Mouse (Mus musculus) left cerebral cortex, postnatal 4 days (tissue): ENCODE results near the gene Ajm1. TPM values are rescaled to one million over a fixed set of nuclear protein-coding genes. Genes with fewer than 3 reads are reported as not detected.
A peak's percentile ranks its signal among the peaks of the same experiment; 100 is the strongest.
"Not testable (repeated sequence)": the region's sequence is repeated elsewhere in the genome, so short reads cannot be mapped to it uniquely, and the experiment has no call there.

Experiments
- DNase-seq: peaks from one replicate; pipeline ENCODE4 v3.0.0-alpha.2; 2022
- intact Hi-C: fragments of 180-260 bp; cut with DNase I; formaldehyde crosslinking; loops from one replicate; pipeline ENCODE4 v1.15.1; 2025
- total RNA-seq, 2 experiments: library from RNA; stranded (reverse); gene quantifications; 2 replicates each; pipeline ENCODE4 v1.2.3; 2021

Gene Ajm1
- total RNA-seq, 2 experiments from 2014 or later, result 49.0 to 59.4 TPM

GRCm38 (mm10) chr2:25568473-25569019, 13.0 kb downstream of the Ajm1 start:
- intact Hi-C loops, result no loop called here
- DNase-seq, result no peak

GRCm38 (mm10) chr2:25566558-25566957, 15.0 kb downstream of the Ajm1 start:
- no peak for DNase-seq
- intact Hi-C loops, result no loop called here

- intact Hi-C loops, result no loop called here
- no peak for DNase-seq
These were observed 15.8 kb downstream of the Ajm1 start for GRCm38 (mm10) chr2:25565741-25566140.

- DNase-seq, result peak; percentile 25
- intact Hi-C loops, result no loop called here
These were observed 19.6 kb downstream of the Ajm1 start for GRCm38 (mm10) chr2:25561946-25562345.

GRCm38 (mm10) chr2:25560551-25560950, 21.0 kb downstream of the Ajm1 start:
- intact Hi-C loops, result no loop called here
- no peak for DNase-seq

- intact Hi-C loops, result no loop called here
- no peak for DNase-seq
These were observed 22.8 kb downstream of the Ajm1 start for GRCm38 (mm10) chr2:25558774-25559173.

- intact Hi-C loops, result no loop called here
- no peak for DNase-seq
These were observed 23.6 kb downstream of the Ajm1 start for GRCm38 (mm10) chr2:25557964-25558360.

- intact Hi-C loops, result no loop called here
- peak; percentile 96 for DNase-seq
These were observed 24.2 kb downstream of the Ajm1 start, which contains the start of gene Edf1 for GRCm38 (mm10) chr2:25557221-25557963. Gene Edf1, plus strand, starts transcription at chr2:25557847.

- intact Hi-C loops, result no loop called here
- no peak for DNase-seq
These were observed 25.3 kb downstream of the Ajm1 start for GRCm38 (mm10) chr2:25556296-25556695.

- intact Hi-C loops, DNase-seq: not testable (repeated sequence)
These were observed 26.1 kb downstream of the Ajm1 start for GRCm38 (mm10) chr2:25555479-25555878.

GRCm38 (mm10) chr2:25553171-25553786, 28.3 kb downstream of the Ajm1 start:
- DNase-seq, intact Hi-C loops: not testable (repeated sequence)

- intact Hi-C loops, result no loop called here
- peak; percentile 50 for DNase-seq
These were observed 30.4 kb downstream of the Ajm1 start for GRCm38 (mm10) chr2:25551186-25551585.

- intact Hi-C loops, result no loop called here
- DNase-seq, result no peak
These were observed 32.3 kb downstream of the Ajm1 start for GRCm38 (mm10) chr2:25549021-25549991.

- peak; percentile 99 for DNase-seq
- intact Hi-C loops, result no loop called here
These were observed 34.6 kb downstream of the Ajm1 start, which contains the start of gene Traf2 for GRCm38 (mm10) chr2:25546811-25547491. Gene Traf2, minus strand, starts transcription at chr2:25546940.

- intact Hi-C loops, result no loop called here
These were observed 35.4 kb downstream of the Ajm1 start for GRCm38 (mm10) chr2:25545996-25546810.

GRCm38 (mm10) chr2:25541644-25542367, 39.8 kb downstream of the Ajm1 start:
- intact Hi-C loops, result no loop called here
- DNase-seq, result no peak

More at GRCm38 (mm10) chr2:25545996-25546810, 35.4 kb downstream of the Ajm1 start:
- DNase-seq, result no peak

- no peak for DNase-seq
- intact Hi-C loops, result no loop called here
These were observed 41.0 kb downstream of the Ajm1 start for GRCm38 (mm10) chr2:25540541-25540948.

- intact Hi-C loops, result no loop called here
- DNase-seq, result no peak
These were observed 45.0 kb downstream of the Ajm1 start for GRCm38 (mm10) chr2:25536531-25536930.

- intact Hi-C loops, result no loop called here
- DNase-seq, result no peak
These were observed 46.7 kb downstream of the Ajm1 start for GRCm38 (mm10) chr2:25534866-25535182.
